Mouse (Mus musculus) stomach, postnatal 0 days (tissue): ENCODE results near the gene Dlgap4. TPM values are rescaled to one million over a fixed set of nuclear protein-coding genes. Genes with fewer than 3 reads are reported as not detected.
A peak's percentile ranks its signal among the peaks of the same experiment; 100 is the strongest.

Experiments used
- ATAC-seq: fragments of 200-750 bp; cut with Nextera tagmentation; 2 replicates; pipeline ENCODE4 v1.8.0; 2017; ENCODE audit not compliant: low FRiP score, low TSS enrichment
- DNase-seq: peaks from one replicate; pipeline ENCODE4 v3.0.0-alpha.2; 2016; ENCODE audit warnings: low spot score
- H3K27ac ChIP-seq: fragments of 300-500 bp; sonication (generic); replicated peaks from 2 replicates; pipeline ENCODE4 v1.5.1; 2014; ENCODE audit warnings: mild to moderate bottlenecking, control low read depth
- H3K27me3 ChIP-seq: fragments of 300-500 bp; sonication (generic); 2 replicates; pipeline ENCODE4 v1.6.1; 2014; ENCODE audit warnings: low read length; ENCODE audit not compliant: control insufficient read depth, insufficient read depth
- H3K36me3 ChIP-seq: fragments of 300-500 bp; sonication (generic); 2 replicates; pipeline ENCODE4 v1.6.1; 2014; ENCODE audit warnings: low read length, mixed read lengths; ENCODE audit not compliant: control insufficient read depth, insufficient read depth
- H3K4me1 ChIP-seq: fragments of 300-500 bp; sonication (generic); replicated peaks from 2 replicates; pipeline ENCODE4 v1.6.1; 2014; ENCODE audit warnings: antibody characterized with exemption; ENCODE audit not compliant: control insufficient read depth, insufficient read depth
- H3K4me2 ChIP-seq: fragments of 300-500 bp; sonication (generic); replicated peaks from 2 replicates; pipeline ENCODE4 v1.6.1; 2014; ENCODE audit warnings: low read depth, mild to moderate bottlenecking, control low read depth, moderate library complexity
- H3K4me3 ChIP-seq: fragments of 300-500 bp; sonication (generic); 2 replicates; pipeline ENCODE4 v1.5.1; 2014; ENCODE audit warnings: low read depth, low read length, control low read depth
- H3K9ac ChIP-seq: fragments of 300-500 bp; sonication (generic); 2 replicates; pipeline ENCODE4 v1.6.1; 2014; ENCODE audit warnings: mild to moderate bottlenecking, low read length, control low read depth, mixed read lengths
- H3K9me3 ChIP-seq: fragments of 300-500 bp; sonication (generic); 2 replicates; pipeline ENCODE4 v1.6.1; 2016; ENCODE audit warnings: low read length; ENCODE audit not compliant: control insufficient read depth
- CTCF ChIP-seq: IDR thresholded peaks from 2 replicates; pipeline ENCODE4 v1.5.1; 2016; ENCODE audit warnings: antibody characterized with exemption, low read depth, mild to moderate bottlenecking, moderate library complexity
- EP300 ChIP-seq: optimal IDR thresholded peaks from 2 replicates; pipeline ENCODE3; 2016; ENCODE audit warnings: antibody characterized with exemption
- whole genome bisulfite sequencing: fragments of 180-500 bp; shearing (Covaris S2); extraction: QIAGEN DNeasy Blood & Tissue Kit; methylation state at CpG from one replicate; pipeline ENCODE4 v1.1.7; 2014; 5-methylcytosine and 5-hydroxymethylcytosine counted together
- polyA plus RNA-seq: library from polyadenylated mRNA; unstranded; fragments of >200 nt; fragmentation: Nextera tagmentation; extraction: Ambion mirVana; gene quantifications from 2 replicates; pipeline ENCODE4 v1.2.1, GENCODE M21; 2015

Dlgap4 gene
- polyA plus RNA-seq, 1 experiment from 2014 or later: 50.7 TPM

DNA sequence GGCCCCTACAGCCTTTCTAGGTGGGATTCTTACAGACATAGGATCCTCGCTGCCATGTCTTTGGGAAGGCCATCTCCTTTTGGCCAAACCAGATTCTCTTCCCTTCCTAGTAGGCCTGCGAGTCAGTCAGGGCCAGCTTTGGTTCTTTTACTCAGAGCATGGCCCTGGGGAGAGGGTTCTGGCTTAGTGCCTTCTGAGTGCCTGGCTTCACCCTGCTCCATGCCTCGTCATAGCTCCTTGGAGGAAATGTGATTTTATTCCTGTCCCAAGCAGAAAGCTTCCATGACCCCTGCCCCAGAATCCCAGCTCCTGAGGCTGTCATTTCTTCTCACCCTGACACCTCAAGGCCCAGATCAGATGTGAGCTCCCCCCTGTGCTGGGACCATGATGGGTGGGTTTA, 133.8 kb downstream of the Dlgap4 start:
- no peak overlapping the region for H3K4me3 ChIP-seq
- no peak for ATAC-seq
- TF ChIP-seq CTCF (no peak), EP300 (no peak)
- no peak overlapping the region for H3K9ac ChIP-seq
- H3K27ac ChIP-seq: no peak overlapping the region
- peaks cover 19% of the 10 kb centered on the region for H3K36me3 ChIP-seq
- H3K27me3 ChIP-seq: no peaks in the 10 kb centered on the region
- no peaks in the 10 kb centered on the region for H3K9me3 ChIP-seq
- no peak for DNase-seq
- WGBS: 92% methylated on average over 3 of the region's 3 CpGs
- peaks cover 1% of the 10 kb centered on the region for H3K4me1 ChIP-seq
- no peak overlapping the region for H3K4me2 ChIP-seq

DNA sequence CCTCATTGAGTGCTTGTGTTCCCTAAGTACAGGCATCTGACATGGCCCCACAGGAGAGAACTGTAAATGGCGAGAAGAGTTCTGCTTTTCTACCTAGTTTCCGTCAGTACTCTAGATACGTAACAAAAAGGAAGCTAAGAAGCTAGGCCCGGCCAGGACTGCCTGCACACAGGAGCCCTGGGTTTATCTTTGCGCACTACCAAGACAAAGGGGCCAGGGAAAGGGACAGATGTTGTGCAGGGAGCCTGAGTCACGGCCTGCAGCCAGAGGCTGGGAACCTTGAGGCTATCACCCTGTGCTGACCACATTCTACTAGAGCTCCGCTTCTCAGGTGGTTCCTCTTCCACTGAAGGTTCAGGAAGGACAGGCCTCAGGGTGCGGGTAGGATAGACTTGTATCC, 136.2 kb downstream of the Dlgap4 start:
- DNase-seq (no peak), ATAC-seq (no peak)
- Histone ChIP-seq H3K4me3 (no peak overlapping the region), H3K4me1 (no peaks in the 10 kb centered on the region), H3K27me3 (no peaks in the 10 kb centered on the region), H3K27ac (no peak overlapping the region), H3K4me2 (no peak overlapping the region), H3K36me3 (peaks cover 21% of the 10 kb centered on the region), H3K9ac (no peak overlapping the region), H3K9me3 (no peaks in the 10 kb centered on the region)
- TF ChIP-seq EP300: no peak
- TF ChIP-seq CTCF: no peak
- 88% methylated on average over 8 of the region's 8 CpGs for WGBS

DNA sequence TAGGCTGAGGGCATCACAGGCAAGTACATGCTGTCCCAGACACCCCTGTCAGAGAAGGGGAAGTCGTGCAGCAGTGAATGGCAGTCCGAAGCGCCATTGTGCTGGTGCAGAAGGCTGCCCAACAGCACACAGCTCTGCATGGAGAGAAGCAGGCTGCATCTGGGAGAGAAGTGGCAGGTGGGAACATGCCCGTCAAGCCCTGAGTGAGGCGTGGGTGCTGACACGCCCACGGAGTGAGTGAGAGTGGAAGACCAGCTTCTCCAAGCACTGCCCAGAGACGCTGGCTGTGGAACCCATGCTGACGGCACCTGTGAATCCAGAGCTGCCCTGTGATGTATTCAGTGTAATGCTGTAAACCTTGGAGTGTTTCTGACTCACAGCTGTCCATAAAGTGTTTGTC, 143.4 kb downstream of the Dlgap4 start:
- ATAC-seq: no peak
- Histone ChIP-seq H3K9ac (no peak overlapping the region), H3K27ac (no peak overlapping the region), H3K4me1 (no peaks in the 10 kb centered on the region), H3K36me3 (peaks cover 23% of the 10 kb centered on the region), H3K27me3 (no peaks in the 10 kb centered on the region), H3K9me3 (no peaks in the 10 kb centered on the region), H3K4me2 (no peak overlapping the region), H3K4me3 (no peak overlapping the region)
- WGBS: 70% methylated on average over 9 of the region's 9 CpGs
- TF ChIP-seq EP300 (no peak), CTCF (no peak)
- no peak for DNase-seq

DNA sequence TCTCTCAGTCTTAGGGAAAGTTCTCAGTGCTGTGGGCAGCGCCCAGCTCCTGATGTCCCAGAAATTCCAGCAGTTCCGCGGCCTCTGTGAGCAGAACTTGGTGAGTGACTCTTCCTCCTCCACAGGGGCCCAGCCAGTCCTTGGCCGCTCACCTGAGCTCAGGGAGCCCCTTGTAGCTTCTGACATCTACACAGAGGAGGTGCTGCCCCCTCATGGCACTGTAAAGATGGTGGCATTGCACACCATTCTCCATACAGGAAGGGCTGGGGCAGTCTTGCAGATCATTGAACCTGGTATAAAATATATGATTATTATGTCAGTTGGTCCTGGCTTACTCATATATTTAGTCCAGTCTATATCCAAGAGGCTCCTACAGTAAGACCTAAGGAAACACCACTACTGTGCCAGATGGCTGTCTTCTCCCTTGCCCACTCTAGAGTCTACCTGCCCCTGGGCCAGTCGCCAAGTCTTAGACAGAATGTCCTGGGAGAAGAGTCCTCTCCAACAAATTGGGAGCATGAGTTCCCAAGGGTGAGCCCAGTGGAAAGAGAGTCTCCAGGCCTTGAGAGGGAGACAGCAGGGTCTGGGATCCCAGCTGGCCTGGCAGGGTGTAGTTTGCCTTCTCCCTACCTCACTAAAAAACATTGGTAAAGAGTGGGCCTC, 147.5 kb downstream of the Dlgap4 start:
- no peaks in the 10 kb centered on the region for H3K4me1 ChIP-seq
- TF ChIP-seq CTCF (peak; percentile 62), EP300 (no peak)
- H3K4me2 ChIP-seq: no peak overlapping the region
- 86% methylated on average over 5 of the region's 5 CpGs for WGBS
- H3K9ac ChIP-seq: no peak overlapping the region
- H3K27ac ChIP-seq: no peak overlapping the region
- ATAC-seq: peak; percentile 25; the same call in 1 of the 2 replicates
- no peak overlapping the region for H3K4me3 ChIP-seq
- H3K27me3 ChIP-seq: no peaks in the 10 kb centered on the region
- no peaks in the 10 kb centered on the region for H3K9me3 ChIP-seq
- peaks cover 22% of the 10 kb centered on the region for H3K36me3 ChIP-seq
- DNase-seq: peak; percentile 45

DNA sequence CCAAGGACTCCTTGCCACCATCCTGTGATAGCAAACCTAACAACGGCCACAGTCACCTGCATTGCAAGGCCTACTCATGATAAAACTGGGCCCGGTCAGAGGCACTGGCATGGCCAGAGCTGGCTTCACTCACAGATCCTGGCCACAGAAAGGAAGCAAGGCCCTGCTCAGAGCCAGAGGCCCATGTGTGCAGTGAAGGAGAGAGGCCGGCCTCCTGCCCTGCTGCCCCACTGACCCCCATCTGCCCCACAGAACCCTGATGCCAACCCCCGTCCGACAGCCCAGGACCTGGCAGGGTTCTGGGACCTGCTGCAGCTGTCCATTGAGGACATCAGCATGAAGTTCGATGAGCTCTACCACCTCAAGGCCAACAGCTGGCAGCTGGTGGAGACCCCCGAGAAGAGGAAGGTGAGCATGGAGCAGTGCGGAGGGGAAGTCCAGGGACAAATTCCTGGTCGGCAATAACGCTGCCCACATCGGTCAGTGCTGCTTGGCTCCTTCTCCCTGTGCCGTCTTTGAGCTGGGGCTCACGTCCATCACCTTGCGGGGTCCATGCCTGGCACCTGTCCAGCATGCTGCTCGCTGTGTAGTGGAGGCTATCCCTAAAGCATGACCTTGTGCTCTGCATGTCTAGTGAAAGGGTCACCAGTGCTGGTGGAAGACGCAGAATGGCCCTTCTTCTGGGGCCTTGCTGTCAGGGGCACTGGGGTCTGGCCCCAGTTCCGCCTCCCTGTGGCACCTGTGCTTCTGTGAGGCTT, 148.2 kb downstream of the Dlgap4 start:
- 91% methylated on average over 17 of the region's 17 CpGs for WGBS

DNA sequence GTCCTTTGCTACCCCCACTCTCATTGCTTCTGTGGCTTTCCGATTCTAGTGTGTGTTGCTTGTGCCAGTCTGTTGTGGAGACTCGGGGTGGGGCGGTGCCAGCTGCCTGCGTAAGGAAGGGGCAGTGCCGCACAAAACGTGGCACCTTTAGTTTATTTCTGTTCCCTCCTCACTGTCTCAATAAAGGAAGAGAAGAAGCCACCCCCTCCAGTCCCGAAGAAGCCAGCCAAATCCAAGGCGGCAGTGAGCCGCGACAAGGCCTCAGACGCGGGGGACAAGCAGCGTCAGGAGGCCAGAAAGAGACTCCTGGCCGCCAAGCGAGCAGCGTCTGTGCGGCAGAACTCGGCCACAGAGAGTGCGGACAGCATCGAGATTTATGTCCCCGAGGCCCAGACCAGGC, 149.0 kb downstream of the Dlgap4 start:
- Histone ChIP-seq H3K9me3 (no peaks in the 10 kb centered on the region), H3K27me3 (no peaks in the 10 kb centered on the region), H3K4me1 (no peaks in the 10 kb centered on the region), H3K9ac (no peak overlapping the region), H3K27ac (0 out of 2 replicates have a peak overlapping the region, but pooled peaks have one; percentile 8), H3K4me3 (no peak overlapping the region), H3K36me3 (peaks cover 10% of the 10 kb centered on the region), H3K4me2 (no peak overlapping the region)
- ATAC-seq (no peak), DNase-seq (no peak)
- TF ChIP-seq EP300: no peak
- WGBS: 86% methylated on average over 21 of the region's 21 CpGs

More for the DNA sequence above, 148.2 kb downstream of the Dlgap4 start:
- Histone ChIP-seq H3K9ac (no peak overlapping the region), H3K27ac (no peak overlapping the region), H3K9me3 (no peaks in the 10 kb centered on the region), H3K27me3 (no peaks in the 10 kb centered on the region), H3K4me1 (no peaks in the 10 kb centered on the region), H3K4me2 (no peak overlapping the region), H3K36me3 (peaks cover 17% of the 10 kb centered on the region), H3K4me3 (no peak overlapping the region)
- no peak for TF ChIP-seq CTCF
- no peak for ATAC-seq
- DNase-seq: no peak
